Mouse (Mus musculus) adrenal gland, adult 2 months (tissue): ENCODE results near the gene Akap6. TPM values are rescaled to one million over a fixed set of nuclear protein-coding genes. Genes with fewer than 3 reads are reported as not detected.
A peak's percentile ranks its signal among the peaks of the same experiment; 100 is the strongest.

Source experiments
- DNase-seq: peaks from one replicate; pipeline ENCODE4 v3.0.0; 2021
- polyA plus RNA-seq: library from polyadenylated mRNA; depleted of rRNA; stranded (reverse); fragments of >200 nt; gene quantifications from 2 replicates; pipeline ENCODE4 v1.2.3, GENCODE M21; 2012
- total RNA-seq, 2 experiments: library from RNA; stranded (reverse); gene quantifications; 2 replicates each; pipeline ENCODE4 v1.2.3; 2021

Gene Akap6
- total and polyA plus RNA-seq, 3 experiments = 0.24 to 2.6 (median 2.3) TPM

DNA sequence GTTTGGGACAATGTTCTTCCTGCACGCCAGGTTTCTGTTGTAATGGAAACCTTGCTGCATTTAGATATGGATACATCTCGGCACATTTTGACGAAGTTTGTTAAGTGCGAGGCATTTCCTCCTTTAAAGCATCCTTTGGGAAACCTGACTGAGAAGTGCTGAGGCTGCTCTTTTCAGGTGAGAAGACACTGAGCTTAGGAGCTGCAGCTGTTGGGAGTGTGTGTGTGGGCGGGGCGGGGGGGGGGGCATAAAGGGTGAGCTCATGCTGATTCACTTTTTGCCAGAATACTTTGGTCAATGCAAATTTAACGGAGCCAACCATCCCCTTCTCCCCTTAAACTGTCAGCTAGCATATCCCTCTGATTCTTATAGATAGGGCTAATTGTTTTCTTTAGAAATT is 81.9 kb downstream of the Akap6 start:
- DNase-seq = no peak

DNA sequence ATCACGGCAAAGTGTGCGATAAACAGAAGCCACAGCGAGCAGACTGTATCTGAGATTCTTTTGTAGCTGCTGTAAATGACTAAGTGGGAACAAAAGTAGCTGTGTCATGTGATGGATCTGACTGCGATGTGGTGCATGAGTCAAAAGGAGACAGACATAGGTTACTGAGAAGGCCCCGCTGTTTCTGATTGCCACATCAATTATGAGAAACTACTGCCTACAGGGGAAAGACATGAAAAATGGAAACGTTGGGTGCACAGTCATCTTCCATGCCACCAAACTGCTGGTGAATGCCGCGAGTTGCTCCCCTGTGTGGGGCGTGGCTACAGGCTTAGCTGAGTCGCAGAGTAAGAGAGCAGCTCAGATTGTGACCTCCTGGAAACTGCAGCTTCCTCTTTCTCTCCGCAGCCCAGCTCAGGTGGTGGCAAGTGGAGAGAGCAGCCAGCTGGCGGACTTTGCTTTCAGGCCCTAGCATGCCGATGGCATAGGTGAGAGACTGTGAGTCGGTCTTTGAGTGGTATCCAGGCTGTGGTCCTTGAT is 83.8 kb downstream of the Akap6 start:
- DNase-seq = peak; percentile 72

DNA sequence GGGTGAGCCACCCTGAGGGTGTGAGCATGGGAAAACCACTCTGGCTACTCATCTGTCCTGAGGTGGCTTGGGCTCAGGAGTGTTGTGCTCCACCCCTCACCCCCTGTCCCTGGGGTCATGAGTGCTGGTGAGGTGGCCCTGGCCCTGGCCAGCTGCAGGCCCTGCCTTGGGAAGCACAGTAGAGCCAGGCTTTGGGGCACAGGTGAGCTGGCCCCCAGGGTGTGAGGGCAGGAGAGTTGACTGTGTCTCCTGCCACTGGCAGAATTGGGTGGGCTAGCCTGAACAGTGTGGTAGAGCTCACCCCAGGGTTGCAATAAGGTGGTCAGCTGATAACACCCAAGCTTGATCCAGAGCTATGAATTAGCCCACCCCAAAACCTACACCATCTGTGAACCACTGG is 86.0 kb downstream of the Akap6 start:
- no peak for DNase-seq

DNA sequence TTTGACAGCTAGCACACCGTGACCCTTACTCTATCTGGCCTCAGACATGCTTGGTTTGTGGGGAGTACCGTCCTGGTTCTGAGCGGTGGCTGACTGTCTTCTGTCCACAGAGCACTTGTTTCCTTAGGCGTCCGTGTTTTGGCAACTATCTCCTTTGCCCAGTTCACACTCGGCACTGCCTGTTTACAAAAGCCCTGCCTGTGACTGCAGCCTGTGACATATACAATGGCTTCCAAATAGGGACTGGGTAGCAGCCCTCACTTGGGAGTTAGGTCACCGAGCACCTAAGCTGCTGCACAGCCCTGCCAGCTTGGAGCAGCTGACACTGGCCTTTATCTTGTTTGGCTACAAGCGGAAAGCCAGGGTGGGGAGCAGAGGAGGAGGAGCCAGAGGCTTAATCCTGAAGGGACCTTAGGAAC is 91.2 kb downstream of the Akap6 start:
- peak; percentile 6 for DNase-seq

DNA sequence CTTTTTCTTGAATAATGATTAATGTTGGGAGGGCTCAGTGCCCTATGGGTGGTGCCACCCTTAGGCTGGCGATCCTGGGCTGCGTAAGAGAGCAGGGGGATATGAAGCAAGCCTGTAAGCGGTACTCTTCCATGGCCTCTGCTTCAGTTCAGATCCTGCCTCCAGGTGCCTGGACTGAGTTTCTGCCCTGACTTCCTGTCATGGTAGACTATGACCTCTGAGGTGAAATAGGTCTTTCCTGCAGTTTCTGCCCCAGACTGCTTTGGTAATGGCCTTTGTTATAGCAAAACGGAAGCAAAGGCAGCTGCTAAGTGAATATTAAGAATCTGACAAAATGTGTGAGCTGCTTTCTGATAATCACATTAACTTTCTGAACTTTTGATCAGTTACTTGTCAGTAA is 94.9 kb downstream of the Akap6 start:
- no peak for DNase-seq

DNA sequence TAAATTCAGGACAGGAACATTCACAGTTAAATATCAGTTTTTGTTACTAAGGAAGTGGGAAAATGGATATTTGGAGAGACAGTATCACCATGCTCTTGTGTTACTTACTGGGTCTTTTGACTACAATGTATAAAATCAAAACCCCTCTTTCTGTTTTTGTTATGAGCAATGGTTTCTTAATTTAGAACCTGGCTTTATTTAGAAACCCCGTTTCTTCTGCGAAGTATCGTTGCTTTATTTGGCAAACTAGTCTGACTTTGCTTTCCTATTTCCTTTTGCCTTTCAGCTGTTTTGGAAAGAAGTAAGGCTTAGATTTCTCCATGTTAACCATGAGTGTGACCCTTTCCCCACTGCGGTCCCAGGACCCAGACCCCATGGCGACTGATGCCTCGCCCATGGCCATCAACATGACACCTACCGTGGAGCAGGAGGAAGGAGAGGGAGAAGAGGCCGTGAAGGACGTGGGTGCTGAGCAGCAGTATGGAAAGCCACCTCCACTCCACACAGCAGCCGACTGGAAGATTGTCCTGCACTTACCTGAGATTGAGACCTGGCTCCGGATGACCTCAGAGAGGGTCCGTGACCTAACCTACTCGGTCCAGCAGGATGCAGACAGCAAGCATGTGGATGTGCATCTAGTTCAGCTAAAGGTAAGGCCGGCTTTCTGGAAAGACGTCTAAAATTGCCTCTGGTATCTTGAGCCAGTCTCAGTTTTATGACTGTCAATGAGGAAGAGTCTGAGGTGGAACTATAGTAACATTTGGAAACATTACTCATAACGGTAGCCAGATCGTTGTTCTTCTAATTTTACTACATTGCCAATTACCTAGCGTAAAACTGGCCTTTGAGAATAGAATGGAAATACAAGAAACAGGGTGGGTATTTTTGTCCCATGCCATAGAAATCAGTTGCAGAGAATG is 96.6 kb downstream of the Akap6 start:
- no peak for DNase-seq

DNA sequence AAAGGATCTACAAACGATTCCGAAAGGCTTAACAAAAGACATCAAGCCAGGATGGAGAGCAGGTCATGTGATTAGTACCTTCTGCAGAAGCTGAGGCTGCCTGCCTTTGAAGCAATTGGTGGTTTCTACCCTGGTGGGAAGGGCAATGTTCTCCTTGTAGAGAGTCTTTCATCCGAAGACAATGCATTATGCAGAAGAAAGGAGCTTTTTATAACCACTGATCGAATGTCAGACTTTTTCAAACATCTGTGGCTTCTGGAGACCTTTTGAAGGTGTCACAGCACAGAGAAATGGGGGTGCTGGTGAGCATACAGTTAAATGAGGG is 97.2 kb downstream of the Akap6 start:
- no peak for DNase-seq

DNA sequence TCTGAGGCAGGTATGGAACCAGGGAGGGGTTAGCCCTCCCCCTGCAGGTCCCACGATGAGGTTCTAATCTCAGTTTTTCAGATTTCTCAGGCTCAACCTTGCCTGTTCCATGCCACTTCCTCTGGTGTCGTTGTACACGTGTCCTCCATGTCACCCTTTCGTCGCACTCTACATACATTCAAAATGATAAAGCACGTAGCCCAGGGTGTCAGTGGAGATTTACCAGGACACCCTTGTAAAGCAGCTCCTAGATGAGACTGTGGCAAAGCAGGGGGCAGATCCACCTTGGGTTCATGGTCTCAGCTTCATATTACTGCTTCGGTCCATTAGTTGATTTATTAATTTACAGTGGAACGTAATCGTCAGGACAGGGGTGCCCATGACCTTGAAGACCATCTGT is 100.5 kb downstream of the Akap6 start:
- no peak for DNase-seq

DNA sequence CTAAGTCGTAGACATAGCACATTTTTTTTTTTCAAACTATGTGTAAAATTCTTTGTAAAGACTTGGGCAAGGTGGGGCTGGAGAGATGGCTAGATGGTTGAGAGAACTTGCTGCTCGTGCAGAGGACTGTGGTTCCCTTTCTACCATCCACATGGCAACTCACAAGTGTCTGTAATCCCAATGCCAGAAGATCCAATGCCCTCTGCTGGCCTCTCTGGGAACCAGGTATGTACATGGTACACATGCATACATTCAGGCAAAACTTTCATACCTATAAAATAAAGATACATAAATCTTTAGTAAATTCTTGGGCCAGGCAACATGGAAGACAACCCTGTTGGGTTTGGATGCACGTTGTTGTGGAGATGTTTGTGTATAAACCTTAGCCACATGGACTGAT is 107.1 kb downstream of the Akap6 start:
- DNase-seq = no peak

DNA sequence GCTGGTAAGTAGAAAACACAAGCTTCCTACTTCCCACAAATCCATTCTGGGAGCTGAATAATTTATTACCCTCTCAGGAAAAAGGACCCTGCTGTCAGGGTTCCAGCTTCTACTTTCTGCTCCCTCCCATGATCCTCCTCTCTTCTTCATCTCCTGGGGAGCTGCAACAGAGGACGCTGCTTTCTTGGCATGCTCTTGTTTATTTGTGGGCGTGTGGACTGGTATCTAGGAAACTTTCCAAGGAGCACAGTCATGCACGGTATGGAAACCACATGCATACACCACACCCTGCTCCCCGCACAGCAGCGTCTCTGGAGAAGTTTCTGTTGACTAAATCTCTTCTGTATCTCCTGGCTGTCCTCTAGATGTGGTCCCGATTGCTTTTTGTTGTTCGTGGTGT is 119.4 kb downstream of the Akap6 start:
- no peak for DNase-seq

DNA sequence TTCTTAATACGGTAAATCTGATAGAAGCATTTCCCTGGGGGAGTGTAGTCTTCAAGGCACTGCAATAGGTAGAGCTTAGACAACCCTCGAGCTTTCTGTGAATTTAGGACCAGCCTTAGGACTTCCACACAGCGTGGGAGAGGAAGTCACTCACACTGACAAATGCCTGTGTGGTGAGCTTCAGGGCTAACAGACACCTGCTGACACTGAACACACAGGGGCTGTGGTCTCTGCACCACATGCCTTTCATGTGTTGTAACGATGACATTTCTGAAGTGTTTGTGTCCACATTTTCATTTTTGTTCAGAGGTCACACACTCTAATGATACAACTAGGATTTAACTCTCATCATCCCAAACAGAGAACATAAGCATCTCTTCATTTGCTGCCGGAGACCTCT is 125.6 kb downstream of the Akap6 start:
- DNase-seq = no peak

DNA sequence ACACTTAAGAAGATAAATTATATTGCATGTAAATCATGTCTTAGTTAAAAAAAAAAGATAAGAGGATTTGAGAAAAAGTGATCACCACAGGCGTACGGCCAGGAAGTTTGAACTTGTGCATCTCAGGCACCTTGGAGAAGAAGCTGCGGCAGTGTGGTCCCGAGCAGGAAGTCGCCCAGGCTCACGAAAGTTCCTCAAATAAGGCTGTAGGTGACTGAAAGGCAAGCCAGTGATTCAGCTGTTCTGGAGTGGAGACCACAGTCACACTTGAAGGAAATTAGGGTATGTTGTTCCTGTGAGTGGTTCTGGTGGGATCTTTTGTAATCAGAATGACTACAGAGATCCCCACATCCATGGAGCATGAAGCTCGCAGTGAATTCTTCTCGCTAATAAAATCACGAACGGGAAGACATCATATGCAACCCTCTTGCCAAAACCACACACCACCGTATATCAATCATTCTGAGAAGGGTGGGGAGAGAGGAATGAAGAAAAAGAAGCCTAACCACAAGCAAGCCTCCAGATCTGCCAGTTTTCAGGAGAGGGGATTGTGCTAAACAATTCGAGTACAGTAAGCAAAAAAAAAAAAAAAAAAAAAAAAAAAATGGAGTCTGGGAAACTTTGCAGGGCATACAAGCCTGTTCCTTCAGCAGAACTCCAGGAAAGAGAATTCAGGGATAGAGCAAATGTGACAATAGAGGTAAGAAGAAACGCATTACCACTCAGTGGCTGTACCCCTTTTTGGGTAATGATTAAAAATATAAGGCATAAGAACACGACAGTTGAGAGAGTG is 130.0 kb downstream of the Akap6 start:
- no peak for DNase-seq

DNA sequence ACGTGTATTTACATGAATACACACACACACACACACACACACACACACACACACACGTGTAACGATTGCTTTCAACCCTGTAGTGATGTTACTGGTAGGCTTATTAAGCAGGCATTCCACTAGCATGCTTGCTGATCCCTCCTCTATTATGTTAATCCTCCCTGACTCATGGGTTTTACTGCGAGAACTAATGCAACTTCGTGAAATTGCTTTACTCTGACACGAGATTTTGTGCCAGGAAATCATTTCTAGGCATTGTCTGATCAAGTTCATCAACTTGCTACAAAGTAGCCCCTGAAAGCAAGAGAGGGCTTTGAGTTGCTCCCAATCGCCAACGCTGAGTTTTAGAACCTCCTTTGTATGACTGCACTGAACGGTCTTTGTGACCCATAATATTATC is 132.6 kb downstream of the Akap6 start:
- no peak for DNase-seq

DNA sequence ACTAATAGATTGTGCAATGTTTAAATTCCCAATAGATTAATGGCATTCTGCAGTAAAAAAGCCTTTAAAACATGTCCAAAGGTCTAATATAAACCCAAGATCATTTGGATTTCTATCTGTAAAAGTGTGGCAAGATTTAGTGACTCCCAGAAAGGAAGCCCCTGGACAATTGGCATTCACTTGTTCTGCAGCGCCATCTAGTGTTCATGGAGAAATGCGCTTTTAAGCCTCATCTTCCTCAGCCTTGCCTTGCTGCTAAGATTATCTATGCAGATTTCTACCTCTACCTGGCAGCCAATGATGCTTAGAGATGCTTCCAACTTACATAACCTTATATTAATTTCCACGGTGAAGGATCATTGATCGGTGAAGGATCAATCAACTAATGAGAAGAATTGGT is 133.0 kb downstream of the Akap6 start:
- DNase-seq = peak; percentile 32

DNA sequence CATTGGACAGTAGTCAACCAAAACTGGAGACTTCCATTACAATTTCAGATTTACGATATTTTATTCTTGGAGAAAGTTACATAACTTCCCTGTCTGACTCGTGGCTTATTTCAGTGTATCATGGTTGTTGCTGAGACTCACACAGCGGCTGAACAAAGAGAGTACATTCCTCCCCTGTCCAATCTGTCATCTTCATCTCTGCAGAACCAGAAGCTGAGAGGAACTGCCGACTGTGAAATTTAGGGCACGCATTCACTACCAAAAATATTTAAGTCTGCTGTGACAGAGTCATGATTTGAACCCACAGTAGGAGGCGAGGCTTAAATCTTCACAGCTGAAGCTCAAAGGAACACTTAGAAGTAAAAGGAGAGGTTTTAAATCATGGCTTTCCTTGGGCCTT is 134.0 kb downstream of the Akap6 start:
- DNase-seq = no peak

DNA sequence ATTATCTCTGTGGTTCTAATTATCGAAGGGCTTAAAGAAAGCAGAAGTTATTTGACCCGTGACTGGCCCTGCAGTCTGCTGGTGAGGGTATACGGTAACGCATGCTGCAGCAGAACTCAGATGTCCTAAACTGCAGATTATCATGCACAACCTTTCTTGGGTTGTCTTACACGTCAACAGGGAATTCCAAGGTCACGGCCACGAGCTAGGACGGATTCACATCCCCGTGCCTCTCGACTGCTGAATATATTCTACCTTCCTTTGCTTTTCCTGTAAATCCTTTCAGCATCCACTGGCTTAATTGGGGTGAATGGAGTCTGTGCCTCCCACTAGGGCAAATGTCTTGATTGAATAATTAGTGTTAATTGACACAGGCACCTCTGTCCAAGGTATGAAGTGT is 134.9 kb downstream of the Akap6 start:
- no peak for DNase-seq

DNA sequence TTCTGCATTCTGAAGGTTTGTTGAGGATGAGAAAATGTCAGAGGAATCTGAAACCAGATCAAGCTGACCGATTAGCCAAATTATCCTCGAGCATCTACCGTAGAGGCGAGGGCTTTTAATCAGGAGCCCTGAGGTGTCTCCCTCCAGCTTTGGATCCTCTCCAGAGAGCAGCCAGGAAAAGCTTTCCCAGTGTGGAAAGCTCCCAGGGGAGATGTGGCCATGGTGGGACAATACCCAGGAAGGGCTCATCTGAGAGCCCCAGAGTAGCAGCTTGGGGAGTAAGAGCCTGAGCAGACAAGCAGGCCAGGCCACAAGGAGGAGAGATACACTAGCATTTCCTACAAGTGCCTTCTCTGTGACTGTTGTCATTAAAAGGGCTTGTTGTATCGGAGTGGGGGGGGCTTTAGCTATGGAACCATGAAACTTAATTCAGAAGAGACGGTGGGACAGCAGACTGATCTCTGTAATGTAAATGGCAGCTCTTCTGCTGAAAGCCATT is 135.6 kb downstream of the Akap6 start:
- no peak for DNase-seq

DNA sequence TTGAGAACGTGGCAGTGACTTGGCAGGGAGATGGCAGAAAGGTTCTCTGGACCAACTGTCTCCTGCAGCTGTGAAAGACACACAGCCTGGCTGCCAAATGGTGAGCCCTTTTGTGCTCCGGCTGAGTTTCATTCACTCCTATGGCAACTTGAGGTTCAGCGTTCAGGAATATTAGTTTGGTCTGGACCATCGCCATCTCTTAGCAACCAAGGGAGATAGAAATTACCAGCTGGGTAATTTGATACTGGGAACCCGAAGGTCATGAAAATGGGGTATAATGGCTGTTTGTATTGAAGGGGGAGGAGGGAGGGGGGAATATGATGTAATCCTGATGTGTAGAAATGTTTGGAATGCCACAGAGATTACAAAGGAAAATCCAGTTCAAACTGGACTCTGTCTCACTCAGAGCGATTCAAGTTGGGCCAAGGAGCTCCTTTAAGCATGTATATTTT is 136.1 kb downstream of the Akap6 start:
- DNase-seq = peak; percentile 10

DNA sequence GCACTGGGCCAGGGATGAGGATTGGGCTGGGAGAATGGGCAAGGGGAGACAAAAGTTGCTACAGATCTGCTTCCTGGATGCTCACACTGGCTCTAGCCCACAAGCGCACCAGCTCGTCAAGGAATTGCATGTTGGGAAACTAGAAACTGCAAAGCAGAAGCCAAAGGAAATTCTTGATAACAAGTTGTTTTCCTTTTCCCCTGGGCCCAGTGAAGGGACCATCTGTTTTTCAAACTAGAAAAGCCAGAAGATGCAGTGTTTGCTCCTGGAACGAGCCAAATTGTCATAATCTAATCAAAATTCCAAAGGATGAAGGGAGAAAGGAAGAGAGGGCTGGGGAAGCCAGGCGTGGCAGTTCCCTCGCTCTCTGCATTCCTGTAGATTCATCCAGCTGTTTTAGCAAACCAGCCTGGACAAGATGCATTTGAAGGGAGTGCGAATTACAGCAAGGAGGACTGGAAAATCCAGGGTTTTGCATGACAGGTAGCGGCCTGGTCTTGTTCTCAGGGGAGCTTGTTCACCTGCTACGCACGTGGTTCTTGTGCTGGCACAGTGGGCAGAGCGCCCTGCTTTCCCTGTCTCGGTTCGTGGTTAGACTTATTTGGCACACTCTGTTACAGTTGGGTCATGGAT is 136.8 kb downstream of the Akap6 start:
- DNase-seq = peak; percentile 10

DNA sequence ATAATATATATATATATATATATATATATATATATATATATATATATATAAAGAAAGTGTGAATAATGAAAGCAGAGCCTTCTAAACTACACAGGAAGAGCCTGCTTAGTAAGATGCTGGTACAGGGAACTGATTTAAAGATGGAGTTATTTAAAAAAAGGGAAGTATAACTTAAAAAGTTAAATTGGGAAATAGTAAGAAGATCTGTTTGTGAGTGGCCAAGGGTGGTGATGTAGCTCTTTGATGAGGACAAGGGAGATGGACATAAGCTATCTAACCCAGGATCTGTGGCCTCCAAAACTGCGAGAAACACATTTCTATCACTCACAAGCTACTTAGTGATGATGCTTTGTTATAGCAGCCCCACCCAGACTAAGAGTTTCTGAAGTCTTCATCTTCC is 146.8 kb downstream of the Akap6 start:
- no peak for DNase-seq

DNA sequence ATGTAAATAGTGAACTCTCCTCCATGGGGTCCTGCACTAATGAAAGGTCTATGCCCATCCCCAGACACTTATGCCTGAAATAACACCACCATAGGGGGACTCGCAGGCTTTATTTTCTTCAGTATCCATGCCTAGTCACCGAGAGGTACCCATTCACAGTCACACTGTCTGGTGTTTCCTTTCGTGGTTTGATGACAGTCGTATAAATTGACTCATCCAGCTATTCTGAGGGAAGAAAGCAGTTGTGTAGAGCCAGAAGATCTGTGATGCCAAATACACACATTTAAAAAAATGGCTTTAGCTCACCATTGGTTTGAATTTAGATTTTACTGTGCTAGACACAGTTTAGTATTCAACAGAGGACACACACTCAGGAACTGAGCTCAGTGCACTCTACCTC is 147.8 kb downstream of the Akap6 start:
- DNase-seq = no peak

DNA sequence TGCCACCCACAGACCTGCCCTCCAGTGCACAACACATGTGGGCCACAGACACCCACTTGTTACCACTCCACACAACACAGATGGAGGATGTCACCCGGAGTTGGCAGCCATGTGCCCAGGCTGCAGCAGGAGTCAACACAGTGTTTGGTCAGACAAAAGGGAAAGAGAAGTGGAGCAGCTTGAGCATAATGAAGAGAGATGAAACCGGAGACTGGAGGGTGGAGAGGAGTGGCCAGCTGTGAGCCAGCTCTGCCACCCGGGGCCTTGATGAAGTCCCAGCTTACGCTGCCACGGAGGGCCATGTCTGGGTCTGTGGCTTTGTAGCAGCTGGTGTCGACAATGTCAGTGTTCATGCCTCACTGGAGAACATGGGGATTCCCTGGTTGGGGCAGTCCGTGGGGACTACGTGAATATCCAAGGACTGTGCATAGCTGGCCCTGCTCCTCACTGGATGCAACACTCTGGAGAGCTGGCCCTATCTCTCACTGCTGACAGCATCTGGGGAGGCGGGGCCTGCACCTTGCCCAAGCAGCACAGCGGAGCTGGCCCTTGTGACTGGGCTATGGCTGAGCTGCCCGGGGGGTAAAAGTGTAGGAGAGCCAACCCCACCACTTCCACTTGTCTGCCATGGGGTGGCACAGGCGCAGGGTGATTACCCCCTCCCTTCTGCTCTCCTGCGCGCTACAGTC is 148.8 kb downstream of the Akap6 start:
- peak; percentile 43 for DNase-seq
